Mouse (Mus musculus) liver, embryonic 14.5 days (tissue): ENCODE measurements around the gene Cd151. TPM values are rescaled to one million over a fixed set of nuclear protein-coding genes. Genes with fewer than 3 reads are reported as not detected.

Source experiments
- ATAC-seq: fragments of 200-750 bp; cut with Nextera tagmentation; 2 replicates; pipeline ENCODE4 v1.8.0; 2017; ENCODE audit warnings: moderate number of reproducible peaks, mild to moderate bottlenecking, moderate library complexity; ENCODE audit not compliant: insufficient read depth
- DNase-seq, 3 experiments: peaks; one replicate each; pipeline ENCODE4 v3.0.0-alpha.2; 2012 to 2013; ENCODE audit warnings: low read depth in 3 of 3, low spot score in 3 of 3
- H3K27ac ChIP-seq: fragments of 300-500 bp; sonication (generic); 2 replicates; pipeline ENCODE4 v1.5.1; 2014; ENCODE audit warnings: moderate library complexity, mild to moderate bottlenecking, control low read depth, inconsistent platforms
- H3K27me3 ChIP-seq: fragments of 300-500 bp; sonication (generic); 2 replicates; pipeline ENCODE4 v1.6.1; 2014; ENCODE audit warnings: mild to moderate bottlenecking, low read length, moderate library complexity; ENCODE audit not compliant: control insufficient read depth, insufficient read depth
- H3K36me3 ChIP-seq: fragments of 300-500 bp; sonication (generic); replicated peaks from 2 replicates; pipeline ENCODE4 v1.6.1; 2014; ENCODE audit warnings: low read depth; ENCODE audit not compliant: control insufficient read depth, insufficient read depth
- H3K4me1 ChIP-seq, 2 experiments: fragments of 200-500 bp in 1 of 2; fragments of 300-500 bp in 1 of 2; sonication (generic) in 1 of 2; replicated peaks; 2 replicates each; pipeline ENCODE4 v1.6.1; 2012 to 2014; ENCODE audit warnings: antibody characterized with exemption in 1 of 2, inconsistent platforms in 1 of 2, low read length in 1 of 2; ENCODE audit not compliant: control insufficient read depth in 2 of 2, insufficient read depth in 2 of 2
- H3K4me2 ChIP-seq: fragments of 300-500 bp; sonication (generic); 2 replicates; pipeline ENCODE4 v1.6.1; 2014; ENCODE audit warnings: low read depth, mild to moderate bottlenecking, control low read depth, moderate library complexity
- H3K4me3 ChIP-seq, 2 experiments: fragments of 200-500 bp in 1 of 2; fragments of 300-500 bp in 1 of 2; sonication (generic) in 1 of 2; 2 replicates each; pipeline ENCODE4 v1.5.1; 2012 to 2014; ENCODE audit warnings: low read depth in 2 of 2, low read length in 2 of 2, mild to moderate bottlenecking in 2 of 2, control low read depth in 1 of 2, inconsistent platforms in 1 of 2, moderate library complexity in 1 of 2; ENCODE audit not compliant: insufficient read depth in 1 of 2
- H3K9ac ChIP-seq: fragments of 300-500 bp; sonication (generic); replicated peaks from 2 replicates; pipeline ENCODE4 v1.6.1; 2014; ENCODE audit warnings: mild to moderate bottlenecking, control low read depth, moderate library complexity
- H3K9me3 ChIP-seq: fragments of 300-500 bp; sonication (generic); 2 replicates; pipeline ENCODE4 v1.6.1; 2016; ENCODE audit warnings: low read length, mixed read lengths; ENCODE audit not compliant: control insufficient read depth
- CTCF ChIP-seq: IDR thresholded peaks from 2 replicates; pipeline ENCODE4 v1.5.1; 2016; ENCODE audit warnings: antibody characterized with exemption, low read depth, control low read depth
- EP300 ChIP-seq: IDR thresholded peaks from 2 replicates; pipeline ENCODE4 v1.6.1; 2016; ENCODE audit warnings: antibody characterized with exemption, low read depth
- WGBS: fragments of 180-500 bp; shearing (Covaris S2); extraction: QIAGEN DNeasy Blood & Tissue Kit; methylation state at CpG from one replicate; pipeline ENCODE4 v1.1.7; 2014; ENCODE audit not compliant: insufficient replicate concordance; 5-methylcytosine and 5-hydroxymethylcytosine counted together
- polyA plus RNA-seq, 2 experiments: library from polyadenylated mRNA; depleted of rRNA in 1 of 2; stranded (reverse) in 1 of 2; unstranded in 1 of 2; fragments of >200 nt; fragmentation: Nextera tagmentation in 1 of 2; extraction: Ambion mirVana in 1 of 2; gene quantifications; 2 replicates each; pipeline versions ENCODE4 v1.2.1 to v1.2.3; 2012 to 2014

Gene Cd151
- polyA plus RNA-seq, 2 experiments: 13.8 to 20.0 TPM

- DNase-seq (no peak), ATAC-seq (no peak)
- no peak overlapping the region for H3K4me3 ChIP-seq
- no peak overlapping the region for H3K27ac ChIP-seq
- TF ChIP-seq EP300 (no peak), CTCF (no peak)
- H3K9me3 ChIP-seq: no peaks in the 10 kb centered on the region
- peaks cover 9% of the 10 kb centered on the region for H3K36me3 ChIP-seq
- 87% methylated on average over 10 of the region's 10 CpGs for WGBS
- no peak overlapping the region for H3K4me2 ChIP-seq
- no peak overlapping the region for H3K9ac ChIP-seq
- H3K27me3 ChIP-seq: peaks cover 8% of the 10 kb centered on the region
- H3K4me1 ChIP-seq: peaks cover 26 to 34% of the 10 kb centered on the region in 2 experiments
Measured at GRCm38 (mm10) chr7:141470637-141470944, 3.4 kb downstream of the Cd151 start.

GRCm38 (mm10) chr7:141471236-141471635, 4.0 kb downstream of the Cd151 start:
- Histone ChIP-seq H3K27me3 (peaks cover 3% of the 10 kb centered on the region; the same call in 1 of the 2 replicates), H3K27ac (no peak overlapping the region), H3K9ac (no peak overlapping the region), H3K36me3 (peaks cover 9% of the 10 kb centered on the region), H3K9me3 (no peaks in the 10 kb centered on the region), H3K4me3 (no peak overlapping the region), H3K4me1 (peaks cover 32 to 40% of the 10 kb centered on the region in 2 experiments), H3K4me2 (no peak overlapping the region)
- TF ChIP-seq EP300 (no peak), CTCF (no peak)
- WGBS: 85% methylated on average over 1 of the region's 1 CpGs
- DNase-seq (no peak), ATAC-seq (no peak)

DNA sequence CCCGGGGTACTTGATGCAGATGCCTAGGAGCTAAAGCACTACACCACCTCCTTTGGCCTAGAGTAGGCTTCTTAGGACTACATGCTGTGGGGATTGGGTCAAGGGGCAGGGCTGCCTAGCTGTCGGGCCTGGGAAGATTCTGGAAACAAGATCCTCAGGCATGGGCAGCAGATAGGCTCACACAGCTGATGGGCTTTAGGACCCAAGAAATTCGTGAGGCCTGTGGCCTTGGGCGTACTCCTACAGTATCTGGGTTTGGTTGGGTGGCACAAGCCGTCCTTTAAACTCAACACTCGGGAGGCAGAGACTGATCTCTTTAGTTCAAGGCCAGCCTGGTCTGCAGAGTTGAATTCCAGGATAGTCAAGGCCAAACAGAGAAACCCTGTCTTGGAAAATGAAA, 5.0 kb downstream of the Cd151 start:
- DNase-seq (no peak), ATAC-seq (no peak)
- Histone ChIP-seq H3K9me3 (no peaks in the 10 kb centered on the region), H3K4me2 (no peak overlapping the region), H3K9ac (no peak overlapping the region), H3K4me1 (peaks cover 31 to 42% of the 10 kb centered on the region in 2 experiments), H3K36me3 (peaks cover 9% of the 10 kb centered on the region), H3K4me3 (no peak overlapping the region), H3K27me3 (no peaks in the 10 kb centered on the region), H3K27ac (no peak overlapping the region)
- WGBS: 59% methylated on average over 6 of the region's 6 CpGs
- TF ChIP-seq EP300 (no peak), CTCF (no peak)

DNA sequence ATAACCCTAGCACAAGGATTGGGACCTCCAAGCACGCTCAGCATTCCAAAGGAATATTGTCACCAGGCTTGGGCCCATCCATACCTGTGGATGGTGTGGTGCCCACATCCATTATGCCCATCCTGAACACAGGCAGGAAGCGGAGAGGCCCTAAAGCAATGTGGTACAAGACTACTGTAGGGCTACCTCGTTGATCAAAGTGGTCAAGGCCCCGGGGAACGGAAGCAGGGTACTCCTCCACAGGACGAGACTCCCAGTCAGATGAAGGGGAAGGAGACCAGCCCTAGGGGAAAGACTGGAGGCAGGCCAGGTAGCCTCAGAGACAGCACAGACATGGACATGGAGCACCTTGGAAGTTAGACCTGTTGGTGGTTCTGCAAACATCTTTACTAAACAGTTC, 5.6 kb downstream of the Cd151 start:
- peaks cover 35 to 46% of the 10 kb centered on the region in 2 experiments for H3K4me1 ChIP-seq
- WGBS: 77% methylated on average over 6 of the region's 6 CpGs

GRCm38 (mm10) chr7:141474160-141474559, 7.0 kb downstream of the Cd151 start:
- Histone ChIP-seq H3K4me2 (peak overlapping the region; percentile 95), H3K4me1 (peaks cover 32 to 41% of the 10 kb centered on the region in 2 experiments), H3K36me3 (peaks cover 9% of the 10 kb centered on the region), H3K4me3 (peak overlapping the region; percentile 65 to 88), H3K27ac (no peak overlapping the region; the same call in 1 of the 2 replicates), H3K27me3 (no peaks in the 10 kb centered on the region), H3K9me3 (no peaks in the 10 kb centered on the region), H3K9ac (peak overlapping the region; percentile 82)
- no peak for DNase-seq
- TF ChIP-seq CTCF: no peak
- no peak for TF ChIP-seq EP300
- WGBS: 5% methylated on average over 5 of the region's 5 CpGs
- no peak for ATAC-seq

More for the DNA sequence above, 5.6 kb downstream of the Cd151 start:
- H3K9ac ChIP-seq: no peak overlapping the region
- H3K4me3 ChIP-seq: no peak overlapping the region
- ATAC-seq: no peak
- H3K27ac ChIP-seq: no peak overlapping the region
- H3K36me3 ChIP-seq: peaks cover 9% of the 10 kb centered on the region
- no peak for DNase-seq
- no peaks in the 10 kb centered on the region for H3K27me3 ChIP-seq
- H3K9me3 ChIP-seq: no peaks in the 10 kb centered on the region
- no peak for TF ChIP-seq EP300
- TF ChIP-seq CTCF: no peak
- no peak overlapping the region for H3K4me2 ChIP-seq
